Mouse (Mus musculus) retina, embryonic 14.5 days (tissue): ENCODE results near the gene Ipmk.
"Not testable (repeated sequence)": the region's sequence is repeated elsewhere in the genome, so short reads cannot be mapped to it uniquely, and the experiment has no call there.

Experiments
- DNase-seq: peaks from one replicate; pipeline ENCODE4 v3.0.0-alpha.2; 2015; ENCODE audit warnings: low spot score

Gene Ipmk

GRCm38 (mm10) chr10:71371881-71372280 lies 24.3 kb downstream of the Ipmk start:
- DNase-seq, result no peak

- no peak for DNase-seq
Observed at GRCm38 (mm10) chr10:71373706-71374105, 26.1 kb downstream of the Ipmk start.

DNA sequence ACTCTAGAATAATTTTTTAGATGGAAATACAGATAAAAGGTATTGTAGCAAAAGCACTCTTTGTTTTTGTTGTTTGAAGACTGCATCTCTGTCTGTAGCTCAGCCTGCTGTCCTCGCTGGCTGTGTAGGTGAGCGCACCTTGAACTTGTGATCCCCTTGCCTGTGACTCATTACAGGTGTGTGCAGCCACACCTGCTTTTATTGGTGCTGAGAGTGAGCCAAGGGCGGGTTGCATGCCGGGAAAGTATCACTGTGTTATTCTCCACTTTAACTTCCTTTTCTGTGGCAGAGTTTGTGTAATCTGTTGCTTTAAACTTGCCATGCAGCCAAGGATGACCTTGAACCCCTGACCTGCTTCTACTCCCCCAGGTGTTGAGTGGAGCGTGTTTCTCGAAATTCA lies 28.5 kb downstream of the Ipmk start:
- no peak for DNase-seq

- DNase-seq, result no peak
Observed at GRCm38 (mm10) chr10:71380406-71380805, 32.8 kb downstream of the Ipmk start.

- DNase-seq, result no peak
Observed at GRCm38 (mm10) chr10:71381471-71382033, 34.0 kb downstream of the Ipmk start.

- DNase-seq, result no peak
Observed at GRCm38 (mm10) chr10:71382109-71382508, 34.5 kb downstream of the Ipmk start.

- no peak for DNase-seq
Observed at GRCm38 (mm10) chr10:71382858-71383551, 35.4 kb downstream of the Ipmk start.

DNA sequence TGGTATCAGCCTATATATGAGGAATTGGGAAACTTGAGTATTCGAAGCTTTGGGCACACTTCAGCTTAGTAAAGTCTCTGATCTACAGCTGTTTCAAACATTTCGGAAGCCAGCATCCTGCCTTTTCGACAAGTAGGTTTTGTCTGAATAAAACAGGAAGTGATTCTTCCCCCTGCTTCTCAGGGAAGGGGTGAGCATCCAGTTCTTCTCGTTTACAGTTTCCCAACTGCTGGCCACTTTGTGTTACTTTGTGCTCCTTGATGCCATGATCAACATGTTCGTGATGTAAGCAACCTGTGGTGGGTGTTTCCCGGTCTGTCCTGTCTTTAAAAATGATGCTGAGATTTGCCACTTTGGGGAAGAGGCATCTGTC lies 36.0 kb downstream of the Ipmk start:
- not testable (repeated sequence) for DNase-seq

- DNase-seq, result no peak
Observed at GRCm38 (mm10) chr10:71384159-71385044, 36.8 kb downstream of the Ipmk start.

- DNase-seq, result no peak
Observed at GRCm38 (mm10) chr10:71389311-71389710, 41.7 kb downstream of the Ipmk start.

GRCm38 (mm10) chr10:71398383-71399145 lies 51.0 kb downstream of the Ipmk start:
- no peak for DNase-seq

DNA sequence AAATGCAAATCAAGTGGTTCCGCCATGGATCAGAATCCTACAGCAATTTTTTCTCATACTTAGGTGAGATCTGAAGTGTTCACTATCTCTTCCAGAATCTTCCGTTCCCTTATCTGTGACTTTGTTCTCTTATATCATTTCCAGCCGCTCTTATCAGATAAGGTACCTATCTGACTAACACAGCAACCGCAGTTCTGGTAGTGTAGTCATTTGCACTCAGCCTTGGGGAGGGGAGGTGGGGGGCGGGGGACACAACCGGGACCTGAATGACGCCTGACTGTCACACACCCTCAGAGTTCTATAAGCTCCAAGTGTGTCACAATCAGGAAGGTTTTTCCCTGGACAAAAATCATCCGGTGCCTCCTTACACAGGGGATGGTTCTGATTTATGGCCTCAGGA lies 51.8 kb downstream of the Ipmk start:
- no peak for DNase-seq

- no peak for DNase-seq
Observed at GRCm38 (mm10) chr10:71399987-71400386, 52.4 kb downstream of the Ipmk start.

GRCm38 (mm10) chr10:71400818-71401646 lies 53.5 kb downstream of the Ipmk start:
- DNase-seq, result peak; percentile 86

GRCm38 (mm10) chr10:71403638-71404037 lies 56.1 kb downstream of the Ipmk start:
- peak; percentile 49 for DNase-seq

DNA sequence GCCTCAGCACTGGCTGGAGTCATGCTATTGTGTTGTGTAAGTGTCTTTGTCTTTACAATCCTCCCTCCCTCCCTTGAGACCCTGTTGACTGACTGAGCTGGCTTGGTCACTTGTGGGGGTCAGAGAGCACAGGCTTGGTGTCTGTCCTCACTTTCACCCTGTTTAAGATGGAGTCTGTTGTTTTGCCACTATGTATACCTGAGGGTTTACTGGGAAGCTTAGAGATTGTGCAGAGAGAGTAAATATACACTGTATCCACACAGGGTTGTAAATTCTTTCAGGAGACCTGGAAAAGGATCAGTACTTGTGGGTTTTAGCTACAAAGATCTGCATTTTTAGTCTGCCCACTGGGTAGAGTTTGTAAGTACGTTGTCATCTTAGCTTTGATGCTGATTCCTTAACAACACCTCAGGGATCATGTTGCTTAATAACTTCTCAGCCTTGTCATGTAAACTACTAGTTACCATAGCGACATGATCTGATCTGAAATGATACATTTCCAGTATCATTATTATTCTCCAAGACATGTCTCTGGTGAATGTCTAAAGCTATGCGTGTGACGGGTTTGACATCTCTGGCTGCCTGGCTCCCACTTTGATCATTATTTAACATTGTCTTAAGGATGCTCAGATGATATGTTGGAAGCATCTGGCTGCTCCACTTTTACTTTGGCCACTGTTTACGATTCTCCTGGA lies 58.1 kb downstream of the Ipmk start:
- no peak for DNase-seq

GRCm38 (mm10) chr10:71409948-71410347 lies 62.4 kb downstream of the Ipmk start:
- no peak for DNase-seq

GRCm38 (mm10) chr10:71413401-71413800 lies 65.8 kb downstream of the Ipmk start:
- DNase-seq, result no peak

DNA sequence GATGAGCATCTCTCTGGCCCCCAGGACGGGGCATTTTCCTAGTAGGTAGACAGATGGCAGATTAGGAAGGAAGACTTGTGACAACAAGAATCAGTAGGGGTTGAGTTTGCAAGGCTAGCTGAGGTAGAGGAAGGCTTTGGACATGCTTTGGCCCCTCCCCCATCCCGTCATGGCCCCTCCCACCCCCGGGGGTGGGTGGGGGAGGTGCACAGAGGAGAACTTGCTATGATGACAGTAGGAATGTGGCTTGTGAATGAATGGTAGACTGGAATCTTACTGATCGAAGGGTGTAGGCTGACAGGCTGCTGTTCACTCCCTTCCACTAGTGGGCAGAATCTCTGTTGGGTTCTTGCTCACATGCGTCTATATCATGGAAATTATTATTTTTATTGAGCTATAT lies 74.0 kb downstream of the Ipmk start:
- no peak for DNase-seq
